Mouse (Mus musculus): ENCODE measurements around the gene Ccr4.

Gene Ccr4

GRCm38 (mm10) chr9:114504816-114505215 lies at the start of gene Ccr4:
Gene Ccr4, minus strand, starts transcription at chr9:114504916.
- DNase-seq (ENCODE audit: low spot score) = no peak

DNA sequence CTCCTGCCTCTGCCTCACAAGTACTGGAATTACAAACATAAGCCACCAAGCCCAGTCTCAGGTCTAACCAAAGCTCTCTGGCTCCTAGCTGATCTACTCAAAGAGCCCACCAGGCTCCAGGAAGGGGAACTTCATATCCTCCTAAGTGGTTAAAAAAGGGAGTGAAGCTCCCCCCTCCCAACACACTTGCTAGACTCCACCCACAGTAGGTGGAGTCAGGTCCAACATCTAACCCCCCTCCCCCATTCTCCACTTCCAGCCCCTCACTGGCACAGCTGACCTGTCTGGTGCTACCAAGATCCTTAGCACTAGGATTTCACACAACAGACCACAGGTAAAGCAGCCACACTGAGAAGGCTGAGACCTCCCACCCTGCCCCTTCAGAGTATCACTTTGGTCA lies 49.1 kb upstream of the Ccr4 start:
- no peak for DNase-seq (ENCODE audit: low spot score)

GRCm38 (mm10) chr9:114550033-114550432 lies 45.3 kb upstream of the Ccr4 start:
- no peak for DNase-seq (ENCODE audit: low spot score)

DNA sequence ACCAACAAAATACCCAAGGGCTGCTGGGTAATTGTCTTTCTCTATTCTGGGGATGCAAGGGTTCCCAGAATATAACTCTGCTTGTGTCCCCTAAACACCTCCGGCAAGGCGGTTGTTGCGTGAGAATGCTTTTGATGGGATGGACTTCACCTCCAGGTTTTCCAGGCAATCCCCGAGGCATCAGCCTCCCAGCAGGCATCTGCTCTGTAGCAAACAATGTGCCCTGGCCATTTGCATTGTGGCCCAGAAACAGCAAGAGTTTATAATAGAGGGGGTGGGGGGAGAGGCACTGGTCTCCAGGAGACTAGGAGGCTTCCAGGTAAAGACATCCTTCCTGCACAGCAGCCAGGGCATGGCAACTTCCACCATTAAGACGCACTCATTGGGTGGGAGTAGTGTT lies 44.4 kb upstream of the Ccr4 start:
- DNase-seq (ENCODE audit: low spot score) = no peak

- no peak for DNase-seq (ENCODE audit: low spot score)
These were observed 43.8 kb upstream of the Ccr4 start for GRCm38 (mm10) chr9:114548496-114548895.

GRCm38 (mm10) chr9:114547643-114548077 lies 42.9 kb upstream of the Ccr4 start:
- DNase-seq (ENCODE audit: low spot score) = no peak

- no peak for DNase-seq (ENCODE audit: low spot score)
These were observed 42.0 kb upstream of the Ccr4 start for GRCm38 (mm10) chr9:114546765-114547164.

DNA sequence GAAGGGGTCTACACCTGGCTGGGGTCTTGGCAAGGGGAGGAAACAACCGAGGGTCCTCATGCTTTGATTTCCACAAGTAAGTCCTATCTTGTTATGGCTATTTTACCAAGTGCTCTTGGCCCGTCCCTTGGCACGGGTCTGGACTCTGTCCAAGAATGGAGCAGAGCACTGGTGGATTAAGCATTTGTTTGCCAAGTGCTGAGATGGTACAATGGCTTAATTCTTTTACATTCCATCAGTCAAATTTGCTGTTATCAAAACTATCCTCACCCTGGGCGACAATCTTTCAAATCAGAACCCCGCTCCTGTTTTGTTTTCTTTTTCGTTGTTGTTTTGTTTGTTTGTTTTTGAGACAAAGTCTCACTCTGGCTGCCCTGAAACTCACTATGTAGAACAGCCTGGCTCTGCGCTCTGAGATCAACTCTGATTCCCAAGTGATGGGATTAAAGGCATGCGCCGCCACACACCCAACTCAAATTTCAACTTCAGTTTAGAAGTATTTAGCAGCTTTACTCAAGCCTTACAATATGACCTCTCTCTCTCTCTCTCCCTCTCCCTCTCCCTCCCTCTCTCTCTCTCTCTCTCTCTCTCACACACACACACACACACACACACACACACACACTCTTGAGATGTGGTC lies 40.2 kb upstream of the Ccr4 start:
- no peak for DNase-seq (ENCODE audit: low spot score)

GRCm38 (mm10) chr9:114543882-114544753 lies 39.4 kb upstream of the Ccr4 start:
- no peak for DNase-seq (ENCODE audit: low spot score)

DNA sequence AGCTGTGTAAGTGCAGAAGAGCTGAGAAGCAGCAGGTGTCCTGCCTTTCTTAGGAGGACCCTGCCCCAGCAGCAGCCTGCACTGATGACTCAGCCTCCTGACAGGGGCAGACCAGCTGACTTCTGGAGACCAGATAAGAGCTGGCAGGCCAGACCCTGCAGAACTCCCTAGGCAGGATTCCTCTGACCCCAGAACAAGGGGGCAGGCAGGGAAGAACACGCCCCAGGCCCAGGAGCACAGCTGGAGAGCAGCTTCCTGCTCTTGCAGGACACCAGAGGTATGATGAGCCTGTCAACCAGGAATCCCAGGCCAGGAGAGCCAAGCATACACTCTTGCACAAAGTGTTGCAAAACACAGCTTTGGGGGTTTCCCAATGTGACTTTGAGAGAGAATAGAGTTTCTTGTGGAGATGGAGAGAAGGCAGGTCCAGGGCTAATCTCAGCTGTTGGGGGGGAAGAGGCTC lies 36.6 kb upstream of the Ccr4 start:
- no peak for DNase-seq (ENCODE audit: low spot score)

DNA sequence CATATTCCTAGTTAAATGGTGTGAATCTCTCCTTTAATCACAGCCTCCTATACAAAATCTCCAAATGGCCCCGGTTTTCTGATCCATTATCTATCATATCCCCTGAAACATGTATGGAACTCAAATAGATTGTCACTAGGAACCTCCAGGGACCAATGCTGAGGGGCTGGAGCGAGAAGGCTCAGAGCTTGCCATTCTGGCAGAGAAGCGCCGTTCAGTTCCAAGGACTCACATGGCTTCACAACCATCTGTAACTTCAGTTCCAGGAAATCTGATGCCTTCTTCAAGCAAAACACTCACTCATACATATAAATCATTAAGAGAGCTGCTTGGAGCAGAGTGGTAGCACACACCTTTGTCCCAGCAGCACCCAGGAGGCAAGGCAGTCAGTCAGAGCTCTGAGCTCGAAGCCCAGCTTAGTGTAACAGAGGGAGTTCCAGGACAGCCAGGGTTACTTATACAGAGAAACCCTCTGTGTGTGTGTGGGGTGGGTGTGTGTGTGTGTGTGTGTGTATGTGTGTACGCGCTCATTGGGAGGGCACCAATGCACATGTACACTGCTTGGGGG lies 34.4 kb upstream of the Ccr4 start:
- DNase-seq (ENCODE audit: low spot score) = no peak

DNA sequence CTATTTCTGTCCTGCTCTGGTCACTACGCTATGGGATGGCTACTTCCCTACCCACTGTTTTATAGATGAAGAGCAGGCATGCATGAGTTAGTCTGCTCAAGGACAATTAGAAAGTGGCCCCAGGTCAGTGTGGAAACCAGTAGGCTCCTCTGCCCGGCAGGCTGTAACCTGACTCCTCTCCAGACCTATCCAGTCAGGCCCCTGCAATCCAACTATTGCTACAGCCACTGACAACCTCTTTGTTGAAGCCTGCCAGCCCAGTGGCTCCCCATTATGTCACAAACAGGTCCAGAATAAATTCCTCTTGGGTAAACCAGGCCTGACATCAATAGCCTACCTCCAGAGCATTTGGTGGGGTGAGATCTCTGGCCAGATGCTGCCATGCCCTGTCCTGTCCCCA lies 31.9 kb upstream of the Ccr4 start:
- no peak for DNase-seq (ENCODE audit: low spot score)

DNA sequence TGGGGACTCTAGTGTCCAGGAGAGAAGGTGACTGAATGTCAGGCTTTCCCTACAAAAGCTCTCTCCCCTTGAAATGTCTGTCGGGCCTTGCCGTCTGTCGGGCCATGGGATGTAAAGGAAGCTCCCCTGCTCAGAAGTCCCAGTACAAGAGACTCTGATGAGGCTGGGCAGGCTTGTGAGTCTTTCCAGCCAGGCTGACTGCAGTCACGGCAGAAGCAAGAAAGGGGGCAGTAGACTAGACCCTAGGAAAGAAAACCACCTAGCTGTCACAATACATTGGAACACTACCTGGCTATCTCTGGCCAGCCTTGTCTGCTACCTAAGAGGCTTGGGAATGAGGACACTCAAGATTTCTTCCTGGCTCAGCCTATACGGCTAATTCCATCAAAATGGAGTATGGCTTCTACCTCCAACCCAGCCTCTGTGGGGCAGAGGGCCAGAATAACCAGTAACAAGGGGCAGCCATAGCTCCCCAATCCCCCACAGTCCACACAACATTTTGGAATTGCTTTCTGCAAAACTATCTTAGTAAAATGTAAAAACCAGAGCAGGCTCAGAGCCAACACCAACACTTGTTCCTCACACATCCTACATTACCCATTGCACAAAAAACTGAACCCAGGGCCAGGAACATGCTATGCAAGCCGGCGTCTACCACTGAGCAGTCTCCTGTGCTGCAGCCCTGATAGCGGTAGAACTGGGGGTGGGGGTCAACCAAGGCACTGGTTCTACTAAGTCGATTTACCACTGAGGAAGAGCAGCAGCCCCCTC lies 30.2 kb upstream of the Ccr4 start:
- no peak for DNase-seq (ENCODE audit: low spot score)

DNA sequence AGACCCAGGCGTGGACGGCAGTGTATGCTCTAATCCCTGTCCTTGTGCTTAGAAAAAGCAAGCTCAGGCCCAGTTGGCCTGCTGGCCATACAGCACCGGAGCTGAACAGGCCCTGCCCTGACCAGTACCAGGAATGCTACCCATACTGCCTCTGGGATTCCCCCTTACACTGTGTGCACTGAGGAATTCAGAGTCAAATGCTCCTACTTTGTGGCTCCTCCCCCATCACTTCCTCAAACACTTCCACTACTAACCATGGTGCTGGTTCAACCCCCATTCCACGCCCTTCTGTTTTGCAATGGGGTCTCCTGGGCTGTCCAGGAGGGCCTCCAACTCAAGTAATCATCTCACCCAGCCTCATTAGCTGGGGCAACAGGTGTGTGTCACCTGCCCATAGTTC lies 29.1 kb upstream of the Ccr4 start:
- DNase-seq (ENCODE audit: low spot score) = no peak

DNA sequence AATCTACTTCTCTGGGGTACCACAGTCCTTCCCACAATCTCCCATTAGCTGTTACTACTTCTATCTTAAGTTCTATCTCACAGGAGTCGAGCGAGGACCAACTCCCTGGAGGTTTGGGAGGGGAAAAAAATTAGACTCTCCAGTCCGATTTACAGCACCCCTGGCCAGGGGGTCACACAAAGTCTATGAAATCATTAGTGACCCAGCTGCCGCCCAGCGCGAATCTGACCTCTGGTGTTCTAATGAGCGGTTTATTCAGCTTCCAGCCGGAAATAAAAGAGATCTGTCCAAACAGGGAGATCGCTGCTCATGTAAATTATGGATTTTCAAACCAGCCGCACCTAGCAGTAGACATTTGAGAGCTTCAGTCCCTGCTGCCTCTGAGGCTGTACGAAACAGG lies 26.6 kb upstream of the Ccr4 start:
- no peak for DNase-seq (ENCODE audit: low spot score)

DNA sequence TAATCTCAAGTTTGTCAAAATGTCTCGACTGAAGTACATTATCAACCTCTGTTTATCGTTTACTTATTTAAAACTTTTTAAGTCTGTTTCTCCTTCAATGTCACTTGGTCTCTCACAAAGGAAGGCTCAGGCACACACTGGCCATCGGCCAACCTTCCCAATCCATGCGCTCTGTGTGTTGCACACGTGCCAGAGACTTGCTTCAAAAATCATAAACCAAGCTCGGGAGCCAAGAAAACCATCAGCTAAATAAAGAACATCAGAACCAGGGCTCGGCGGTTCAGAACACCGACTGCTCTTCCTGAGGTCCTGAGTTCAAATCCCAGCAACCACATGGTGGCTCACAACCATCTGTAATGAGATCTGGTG lies 23.9 kb upstream of the Ccr4 start:
- no peak for DNase-seq (ENCODE audit: low spot score)

DNA sequence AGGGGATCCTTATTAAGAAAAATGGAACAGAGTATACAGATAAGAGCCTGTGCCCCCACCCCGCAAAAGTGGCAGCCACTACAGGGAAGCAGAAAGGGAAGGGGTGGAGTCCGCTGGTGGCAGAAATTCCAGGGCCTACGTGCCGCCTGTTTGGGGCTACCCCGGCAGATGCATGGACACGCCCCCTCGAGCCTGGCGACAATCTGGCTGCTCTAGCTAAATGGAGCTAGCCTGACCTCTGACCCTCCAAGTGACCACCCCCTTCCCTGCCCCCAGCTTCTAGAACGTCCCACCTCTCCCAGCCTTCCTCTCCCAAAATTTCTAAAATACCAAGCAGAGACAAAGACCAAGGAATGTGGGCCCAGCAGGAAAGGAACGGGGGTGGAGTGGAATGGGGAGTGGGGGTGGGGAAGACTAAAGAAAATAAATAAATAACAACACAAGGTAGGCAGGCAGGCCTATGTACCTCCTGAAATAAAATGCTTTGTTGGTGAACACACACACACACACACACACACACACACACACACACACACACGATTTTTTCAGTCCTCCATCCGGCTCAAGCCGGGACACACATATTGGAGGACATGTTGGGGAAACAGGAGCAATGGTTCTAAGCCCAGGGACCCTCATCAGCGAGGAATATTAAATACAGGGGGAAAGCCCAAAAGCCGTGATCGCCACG lies 23.4 kb upstream of the Ccr4 start:
- no peak for DNase-seq (ENCODE audit: low spot score)

GRCm38 (mm10) chr9:114527085-114527484 lies 22.4 kb upstream of the Ccr4 start:
- no peak for DNase-seq (ENCODE audit: low spot score)

GRCm38 (mm10) chr9:114526581-114526980 lies 21.9 kb upstream of the Ccr4 start:
- no peak for DNase-seq (ENCODE audit: low spot score)

DNA sequence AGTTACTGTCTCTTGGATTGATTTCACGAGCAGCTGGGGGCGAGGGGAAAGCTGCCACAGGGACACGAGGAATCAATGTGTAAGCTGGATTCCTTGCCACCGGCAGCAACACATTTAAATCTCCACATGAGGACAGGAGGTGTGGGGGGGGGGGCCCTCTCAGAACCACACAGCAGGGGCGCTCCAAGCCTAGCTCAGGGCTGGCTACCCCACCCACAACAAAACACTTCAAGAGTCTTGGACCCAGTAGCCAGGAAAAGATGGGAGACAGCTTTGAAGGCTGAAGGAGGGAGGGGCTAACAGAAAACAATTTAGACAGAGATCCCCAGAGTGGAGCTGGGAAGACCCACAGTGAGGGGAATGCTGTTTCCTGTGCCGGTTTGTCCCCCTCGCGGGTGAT lies 21.2 kb upstream of the Ccr4 start:
- no peak for DNase-seq (ENCODE audit: low spot score)

GRCm38 (mm10) chr9:114525073-114525633 lies 20.4 kb upstream of the Ccr4 start:
- no peak for DNase-seq (ENCODE audit: low spot score)

DNA sequence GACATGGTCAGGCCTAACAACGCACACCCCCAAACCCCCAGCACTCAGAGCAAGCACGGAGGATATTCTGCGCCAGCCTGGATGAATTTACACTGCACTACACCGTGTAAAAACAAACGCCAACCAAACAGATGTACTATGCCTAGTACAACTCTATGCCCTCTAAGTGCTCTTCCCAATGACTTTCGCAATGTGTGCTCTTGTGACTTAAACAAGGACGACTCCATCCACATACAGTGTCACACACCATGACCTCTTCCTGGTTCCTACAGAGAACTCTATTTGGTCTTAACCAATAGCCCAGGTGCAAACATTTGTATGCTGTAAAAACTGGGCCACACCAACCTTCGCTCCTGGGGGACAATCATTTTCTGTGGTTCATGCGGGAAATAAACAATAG lies 17.8 kb upstream of the Ccr4 start:
- DNase-seq (ENCODE audit: low spot score) = no peak
